In genomic region chr14:86054668-86055067, GRCm38 (mm10) we compare ENCODE assay signal across 23 mouse cellular contexts.
DNase-seq lines count a peak whose midpoint lies in the region; ATAC-seq and TF ChIP-seq lines count a peak whose summit lies in the region.
"Had no signal": no experiment of that assay in that cellular context is flagged by ENCODE, and none has a peak within 500 bp of the region (broad histone marks: within the 10 kb centered on the region; RNA-seq: fewer than 3 reads in every experiment).

No protein-coding gene starts in this region.

- no peak overlapping the region for H3K4me2 ChIP-seq in limb, embryonic 11.5 days (ENCODE audit: low read depth, severe bottlenecking)
- no peak overlapping the region for H3K4me2 ChIP-seq in limb, embryonic 12.5 days
- H3K4me2 ChIP-seq in limb, embryonic 13.5 days (replicated peaks): no peak overlapping the region

- no peak overlapping the region for H3K4me3 ChIP-seq in limb, embryonic 11.5 days (ENCODE audit: low read depth, low read length)
- H3K4me3 ChIP-seq in limb, embryonic 10.5 days: no peak overlapping the region
- no peak overlapping the region for H3K4me3 ChIP-seq in limb, embryonic 12.5 days (replicated peaks)
- no peak overlapping the region for H3K4me3 ChIP-seq in limb, embryonic 13.5 days

- no peak for TF ChIP-seq POLR2A in brain, embryonic 14.5 days (IDR thresholded peaks at IDR 0.05; ENCODE audit: borderline replicate concordance, extremely low read depth, insufficient read depth, insufficient read length, poor library complexity, severe bottlenecking)

- WGBS in limb, embryonic 11.5 days: 88% methylated on average over 1 of the region's 1 CpGs
- WGBS in limb, embryonic 10.5 days: 88% methylated on average over 1 of the region's 1 CpGs
- WGBS in limb, embryonic 12.5 days: 59% methylated on average over 1 of the region's 1 CpGs
- WGBS in limb, embryonic 13.5 days: 44% methylated on average over 1 of the region's 1 CpGs

- H3K36me3 ChIP-seq in limb, embryonic 11.5 days (ENCODE audit: control insufficient read depth, insufficient read depth, low read length): no peaks in the 10 kb centered on the region
- H3K36me3 ChIP-seq in limb, embryonic 10.5 days: no peaks in the 10 kb centered on the region
- no peaks in the 10 kb centered on the region for H3K36me3 ChIP-seq in limb, embryonic 12.5 days
- H3K36me3 ChIP-seq in limb, embryonic 13.5 days: no peaks in the 10 kb centered on the region
- H3K36me3 ChIP-seq: G1E had no signal

- DNase-seq in limb, embryonic 11.5 days (ENCODE audit: low spot score): no peak
- no peak for DNase-seq in limb, embryonic 10.5 days (ENCODE audit: low spot score)
- DNase-seq in brain, embryonic 14.5 days (ENCODE audit: low read depth): peak; percentile 17
- no peak for DNase-seq in urinary bladder, adult 2 months (ENCODE audit: low spot score)
- no peak for DNase-seq in thymus, postnatal 10 days (ENCODE audit: low spot score in 2 of 2)
- DNase-seq in spleen, postnatal 36 days (ENCODE audit: low spot score in 2 of 2): no peak
- DNase-seq: adrenal gland, adult 2 months; adrenal gland, adult 8-10 months; adrenal gland, postnatal 10 days; adrenal gland, postnatal 14 days; adrenal gland, postnatal 25 days; adrenal gland, postnatal 36 days; B cell, adult 2 months; cerebellum, adult 11 months; cerebellum, adult 11-12 months; cerebellum, adult 18-20 months had no signal

- H3K27me3 ChIP-seq in limb, embryonic 11.5 days (ENCODE audit: control insufficient read depth, insufficient read depth, low read length): no peaks in the 10 kb centered on the region
- H3K27me3 ChIP-seq in limb, embryonic 10.5 days (ENCODE audit: low read depth, poor library complexity, severe bottlenecking): no peaks in the 10 kb centered on the region
- no peaks in the 10 kb centered on the region for H3K27me3 ChIP-seq in limb, embryonic 12.5 days
- no peaks in the 10 kb centered on the region for H3K27me3 ChIP-seq in limb, embryonic 13.5 days
- H3K27me3 ChIP-seq: CH12.LX had no signal

- no peak for TF ChIP-seq CTCF in brain, embryonic 14.5 days (IDR thresholded peaks at IDR 0.05; ENCODE audit: borderline replicate concordance, extremely low read depth, insufficient read depth, insufficient read length)

- H3K4me1 ChIP-seq in limb, embryonic 11.5 days (ENCODE audit: control insufficient read depth, insufficient read depth, low read length): no peaks in the 10 kb centered on the region
- no peaks in the 10 kb centered on the region for H3K4me1 ChIP-seq in limb, embryonic 10.5 days
- H3K4me1 ChIP-seq in limb, embryonic 12.5 days (replicated peaks): peaks cover 5% of the 10 kb centered on the region
- H3K4me1 ChIP-seq in limb, embryonic 13.5 days: peaks cover 13% of the 10 kb centered on the region

- H3K9ac ChIP-seq in limb, embryonic 11.5 days (ENCODE audit: low read length): no peak overlapping the region
- no peak overlapping the region for H3K9ac ChIP-seq in limb, embryonic 12.5 days (replicated peaks)
- no peak overlapping the region for H3K9ac ChIP-seq in limb, embryonic 13.5 days

- no peak overlapping the region for H3K27ac ChIP-seq in limb, embryonic 11.5 days (replicated peaks; ENCODE audit: low read depth, low read length)
- H3K27ac ChIP-seq in limb, embryonic 10.5 days: no peak overlapping the region
- H3K27ac ChIP-seq in limb, embryonic 12.5 days: peak overlapping the region; percentile 64; the same call in 1 of the 2 replicates
- H3K27ac ChIP-seq in limb, embryonic 13.5 days: peak overlapping the region; percentile 10; the same call in 1 of the 2 replicates

- H3K9me3 ChIP-seq in limb, embryonic 11.5 days (ENCODE audit: control insufficient read depth, low read length): no peaks in the 10 kb centered on the region
- no peaks in the 10 kb centered on the region for H3K9me3 ChIP-seq in limb, embryonic 10.5 days (replicated peaks)
- no peaks in the 10 kb centered on the region for H3K9me3 ChIP-seq in limb, embryonic 12.5 days
- H3K9me3 ChIP-seq in limb, embryonic 13.5 days: no peaks in the 10 kb centered on the region

- ATAC-seq in limb, embryonic 11.5 days (ENCODE audit: insufficient number of reproducible peaks, low FRiP score, low TSS enrichment, low read depth): peak; percentile 57; the same call in 1 of the 2 replicates
- ATAC-seq in limb, embryonic 12.5 days (ENCODE audit: insufficient number of reproducible peaks, insufficient read depth, low FRiP score, low TSS enrichment, low read depth): 0 out of 2 replicates have a peak, but pooled peaks have one; percentile 73
- ATAC-seq in limb, embryonic 13.5 days (ENCODE audit: low FRiP score, low read depth): 0 out of 2 replicates have a peak, but pooled peaks have one; percentile 72
- ATAC-seq: activated CD4-positive, CD25-positive, alpha-beta regulatory T cell, adult 4 months; CD4-positive, CD25-positive, alpha-beta regulatory T cell, adult 4 months; Patski had no signal

Comparison
In these comparisons a context has a peak if more than half of its experiments do, and no peak if none do; other contexts are left out.
1. H3K27ac ChIP-seq: peak in limb, embryonic 12.5 days (single experiment) and limb, embryonic 13.5 days (single experiment); none in limb, embryonic 11.5 days (single experiment) and limb, embryonic 10.5 days (single experiment).
2. Peak in every context shown above with its lines, with median percentiles within 50 percentile points of each other: ATAC-seq.